Mouse (Mus musculus) stomach, embryonic 15.5 days (tissue): ENCODE data around the gene Dhx37. TPM values are rescaled to one million over a fixed set of nuclear protein-coding genes. Genes with fewer than 3 reads are reported as not detected.

ENCODE experiments used
- ATAC-seq: fragments of 200-750 bp; cut with Nextera tagmentation; 2 replicates; pipeline ENCODE4 v1.8.0; 2017; ENCODE audit warnings: low read depth, moderate number of reproducible peaks, moderate TSS enrichment; ENCODE audit not compliant: insufficient read depth, low FRiP score
- H3K27ac ChIP-seq: fragments of 300-500 bp; sonication (generic); 2 replicates; pipeline ENCODE4 v1.5.1; 2015; ENCODE audit warnings: mild to moderate bottlenecking, inconsistent platforms
- H3K27me3 ChIP-seq: fragments of 300-500 bp; sonication (generic); replicated peaks from 2 replicates; pipeline ENCODE4 v1.6.1; 2015; ENCODE audit warnings: inconsistent platforms
- H3K36me3 ChIP-seq: fragments of 300-500 bp; sonication (generic); 2 replicates; pipeline ENCODE4 v1.6.1; 2015; ENCODE audit warnings: inconsistent platforms
- H3K4me1 ChIP-seq: fragments of 300-500 bp; sonication (generic); 2 replicates; pipeline ENCODE4 v1.6.1; 2015; ENCODE audit warnings: inconsistent platforms
- H3K4me2 ChIP-seq: fragments of 300-500 bp; sonication (generic); 2 replicates; pipeline ENCODE4 v1.6.1; 2015; ENCODE audit warnings: mild to moderate bottlenecking, inconsistent platforms
- H3K4me3 ChIP-seq: fragments of 300-500 bp; sonication (generic); replicated peaks from 2 replicates; pipeline ENCODE4 v1.5.1; 2015; ENCODE audit warnings: inconsistent platforms
- H3K9ac ChIP-seq: fragments of 300-500 bp; sonication (generic); 2 replicates; pipeline ENCODE4 v1.6.1; 2015; ENCODE audit warnings: inconsistent platforms
- H3K9me3 ChIP-seq: fragments of 300-500 bp; sonication (generic); 2 replicates; pipeline ENCODE4 v1.6.1; 2016; ENCODE audit warnings: inconsistent platforms
- WGBS: fragments of 180-500 bp; shearing (Covaris S2); methylation state at CpG from one replicate; pipeline ENCODE4 v1.1.7; 2015; 5-methylcytosine and 5-hydroxymethylcytosine counted together
- polyA plus RNA-seq: library from polyadenylated mRNA; unstranded; fragments of >200 nt; fragmentation: Nextera tagmentation; extraction: Ambion mirVana; gene quantifications from 2 replicates; pipeline ENCODE4 v1.2.1, GENCODE M21; 2015

Gene Dhx37
- polyA plus RNA-seq, 1 experiment from 2014 or later, result 11.5 TPM

DNA sequence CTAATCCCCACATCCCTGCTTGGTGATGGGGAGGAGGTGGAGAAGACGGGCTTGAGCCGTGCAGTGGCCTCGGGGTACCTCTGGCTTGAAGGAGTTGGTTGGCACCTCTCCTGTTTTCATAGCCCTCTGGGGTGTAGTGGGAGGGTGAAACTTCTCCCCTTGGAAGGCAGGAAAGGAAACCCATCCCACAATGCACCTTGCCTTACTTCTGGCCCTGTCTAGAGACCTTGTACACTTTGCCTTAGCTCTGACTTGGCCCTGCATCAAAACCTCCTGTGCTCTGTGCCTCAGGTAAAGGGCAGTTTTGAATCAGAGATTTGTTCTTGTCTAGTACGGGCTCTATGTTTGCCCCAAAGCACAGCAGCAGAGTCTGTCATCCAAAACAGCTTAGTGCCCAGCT lies 36.8 kb upstream of the Dhx37 start:
- Histone ChIP-seq H3K27ac (no peak overlapping the region), H3K36me3 (no peaks in the 10 kb centered on the region), H3K4me2 (no peak overlapping the region), H3K9ac (no peak overlapping the region), H3K4me1 (no peaks in the 10 kb centered on the region), H3K27me3 (no peaks in the 10 kb centered on the region), H3K4me3 (no peak overlapping the region), H3K9me3 (no peaks in the 10 kb centered on the region)
- 82% methylated on average over 4 of the region's 4 CpGs for WGBS
- ATAC-seq, result no peak

DNA sequence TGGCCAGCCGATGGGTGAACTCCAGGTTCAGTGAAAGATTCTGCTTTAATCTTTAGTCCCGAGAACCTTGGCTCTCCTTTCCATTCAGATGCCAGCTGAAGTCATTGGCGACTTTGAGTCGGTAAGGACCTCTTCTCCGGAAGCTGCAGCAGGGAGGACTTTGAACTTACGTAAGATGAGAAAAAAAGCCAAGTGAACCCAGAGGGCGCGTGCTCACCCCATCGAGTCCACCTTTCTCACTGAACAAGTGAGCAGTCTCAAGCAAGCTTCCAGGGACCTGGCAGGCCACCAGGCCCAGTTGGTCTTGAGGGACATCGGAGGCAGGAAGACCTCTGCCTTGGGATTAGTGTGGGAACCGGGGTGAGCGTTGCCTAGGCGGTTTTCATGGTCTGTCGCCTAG lies 33.3 kb upstream of the Dhx37 start:
- no peak overlapping the region for H3K9ac ChIP-seq
- H3K27ac ChIP-seq, result no peak overlapping the region
- H3K9me3 ChIP-seq, result no peaks in the 10 kb centered on the region
- peaks cover 6% of the 10 kb centered on the region for H3K4me1 ChIP-seq
- no peak overlapping the region for H3K4me3 ChIP-seq
- H3K36me3 ChIP-seq, result no peaks in the 10 kb centered on the region
- ATAC-seq, result no peak
- no peak overlapping the region for H3K4me2 ChIP-seq
- 79% methylated on average over 14 of the region's 14 CpGs for WGBS
- no peaks in the 10 kb centered on the region for H3K27me3 ChIP-seq

DNA sequence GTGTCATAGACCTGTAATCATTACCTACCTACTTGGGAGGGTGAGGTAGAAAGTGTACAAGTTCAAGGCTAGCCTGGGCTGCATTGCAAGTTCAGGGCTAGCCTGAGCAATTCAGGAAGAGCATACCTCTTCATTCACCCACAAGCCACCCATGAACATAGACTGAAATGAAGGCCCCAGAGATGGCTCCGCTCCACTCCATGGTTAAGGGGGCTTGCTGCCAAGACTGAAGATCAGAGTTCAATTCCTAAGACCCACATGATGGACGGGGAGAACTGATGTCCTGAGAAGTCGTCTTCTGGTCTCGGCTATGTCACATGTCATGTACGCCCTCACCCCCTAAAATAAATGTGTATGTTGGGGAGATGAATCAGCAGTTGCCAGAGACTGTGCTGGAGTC lies 32.6 kb upstream of the Dhx37 start:
- Histone ChIP-seq H3K4me1 (peaks cover 6% of the 10 kb centered on the region), H3K9me3 (no peaks in the 10 kb centered on the region), H3K9ac (no peak overlapping the region), H3K27me3 (no peaks in the 10 kb centered on the region), H3K36me3 (no peaks in the 10 kb centered on the region), H3K4me3 (no peak overlapping the region), H3K4me2 (no peak overlapping the region), H3K27ac (no peak overlapping the region)
- ATAC-seq, result no peak
- WGBS, result 80% methylated on average over 5 of the region's 5 CpGs

GRCm38 (mm10) chr5:125465701-125466106 lies 31.8 kb upstream of the Dhx37 start:
- Histone ChIP-seq H3K36me3 (no peaks in the 10 kb centered on the region), H3K4me1 (peaks cover 6% of the 10 kb centered on the region), H3K9me3 (no peaks in the 10 kb centered on the region), H3K4me2 (peak overlapping the region; percentile 49), H3K27ac (peak overlapping the region; percentile 49; the same call in 1 of the 2 replicates), H3K4me3 (peak overlapping the region; percentile 38), H3K9ac (no peak overlapping the region), H3K27me3 (no peaks in the 10 kb centered on the region)
- peak; percentile 100 for ATAC-seq
- WGBS, result under 1% methylated on average over 25 of the region's 25 CpGs

DNA sequence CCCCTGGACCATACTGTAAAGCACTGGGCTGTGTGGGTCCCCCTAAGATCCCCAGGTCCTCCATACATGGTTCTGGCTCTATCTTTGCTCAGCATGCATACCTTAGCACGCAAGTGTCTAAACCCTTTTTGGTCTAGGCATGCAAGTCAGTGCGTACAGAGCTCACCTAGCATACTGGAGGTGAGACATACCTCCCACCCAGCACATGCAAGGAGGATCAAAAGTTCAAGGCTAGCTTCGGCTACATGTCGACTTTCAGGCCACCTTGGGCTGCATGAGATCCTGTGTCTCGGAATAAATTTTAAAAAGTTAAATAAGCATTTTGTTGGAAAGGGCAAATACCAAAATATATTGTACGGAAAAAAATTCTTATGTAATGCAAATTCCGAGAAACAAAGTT lies 31.3 kb upstream of the Dhx37 start:
- peak overlapping the region; percentile 49 for H3K4me2 ChIP-seq
- H3K27me3 ChIP-seq, result no peaks in the 10 kb centered on the region
- H3K4me3 ChIP-seq, result peak overlapping the region; percentile 38; the same call in 1 of the 2 replicates
- 32% methylated on average over 7 of the region's 7 CpGs for WGBS
- H3K27ac ChIP-seq, result peak overlapping the region; percentile 67
- H3K9ac ChIP-seq, result no peak overlapping the region
- no peaks in the 10 kb centered on the region for H3K36me3 ChIP-seq
- H3K9me3 ChIP-seq, result no peaks in the 10 kb centered on the region
- no peak for ATAC-seq
- peaks cover 6% of the 10 kb centered on the region for H3K4me1 ChIP-seq

GRCm38 (mm10) chr5:125461868-125462445 lies 28.0 kb upstream of the Dhx37 start:
- Histone ChIP-seq H3K9ac (no peak overlapping the region), H3K4me3 (no peak overlapping the region), H3K27me3 (no peaks in the 10 kb centered on the region), H3K9me3 (no peaks in the 10 kb centered on the region), H3K27ac (no peak overlapping the region), H3K4me1 (peaks cover 6% of the 10 kb centered on the region), H3K36me3 (no peaks in the 10 kb centered on the region), H3K4me2 (no peak overlapping the region)
- WGBS, result 51% methylated on average over 10 of the region's 10 CpGs
- ATAC-seq, result no peak

DNA sequence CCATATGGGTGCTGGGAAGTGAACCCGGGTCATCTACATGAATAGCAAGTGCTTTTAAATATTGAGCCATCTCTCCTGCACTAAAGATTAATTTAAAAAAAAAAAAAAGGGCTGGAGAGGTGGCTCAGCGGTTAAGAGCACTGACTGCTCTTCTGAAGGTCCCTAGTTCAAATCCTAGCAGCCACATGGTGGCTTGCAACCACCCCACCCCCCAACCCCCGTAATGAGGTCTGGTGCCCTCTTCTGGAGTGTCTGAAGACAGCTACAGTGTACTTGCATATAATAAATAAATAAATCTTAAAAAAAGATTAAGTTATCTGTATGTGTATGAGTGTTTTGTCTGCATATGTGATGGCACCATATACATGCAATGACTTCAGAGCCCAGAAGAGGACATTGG lies 26.7 kb upstream of the Dhx37 start:
- H3K4me1 ChIP-seq, result peaks cover 6% of the 10 kb centered on the region
- no peak overlapping the region for H3K4me3 ChIP-seq
- WGBS, result 82% methylated on average over 3 of the region's 3 CpGs
- no peak overlapping the region for H3K4me2 ChIP-seq
- H3K27me3 ChIP-seq, result no peaks in the 10 kb centered on the region
- H3K27ac ChIP-seq, result no peak overlapping the region
- no peak overlapping the region for H3K9ac ChIP-seq
- no peaks in the 10 kb centered on the region for H3K36me3 ChIP-seq
- no peaks in the 10 kb centered on the region for H3K9me3 ChIP-seq
- ATAC-seq, result no peak

DNA sequence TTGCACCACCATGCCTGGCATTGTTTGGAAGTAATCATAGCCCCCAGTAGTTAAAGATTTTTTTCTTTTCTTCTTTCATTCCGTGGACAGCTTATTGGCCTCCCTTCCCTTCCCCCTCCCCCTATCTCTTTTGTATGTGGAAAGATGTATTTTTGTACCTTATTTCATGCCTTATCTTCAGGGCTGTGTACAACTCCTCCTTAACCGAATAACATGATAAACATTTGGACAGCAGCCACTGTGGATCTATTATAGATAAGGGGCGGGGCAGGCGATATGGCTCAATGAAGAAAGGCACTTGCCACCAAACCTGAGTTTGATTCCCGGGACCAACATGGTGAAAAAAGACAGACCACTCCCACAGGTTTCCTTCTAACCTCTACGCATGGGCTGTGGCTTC lies 23.6 kb upstream of the Dhx37 start:
- no peaks in the 10 kb centered on the region for H3K4me1 ChIP-seq
- H3K4me2 ChIP-seq, result no peak overlapping the region
- H3K9ac ChIP-seq, result no peak overlapping the region
- H3K27ac ChIP-seq, result no peak overlapping the region
- H3K27me3 ChIP-seq, result no peaks in the 10 kb centered on the region
- WGBS, result 71% methylated on average over 6 of the region's 6 CpGs
- H3K4me3 ChIP-seq, result no peak overlapping the region
- ATAC-seq, result no peak
- no peaks in the 10 kb centered on the region for H3K9me3 ChIP-seq
- H3K36me3 ChIP-seq, result 0 out of 2 replicates have a peak, but pooled peaks cover 7% of the 10 kb centered on the region

- ATAC-seq, result no peak
- H3K27me3 ChIP-seq, result no peaks in the 10 kb centered on the region
- WGBS, result 88% methylated on average over 6 of the region's 6 CpGs
- H3K36me3 ChIP-seq, result 0 out of 2 replicates have a peak, but pooled peaks cover 9% of the 10 kb centered on the region
- no peaks in the 10 kb centered on the region for H3K9me3 ChIP-seq
- no peak overlapping the region for H3K9ac ChIP-seq
- H3K4me2 ChIP-seq, result no peak overlapping the region
- H3K27ac ChIP-seq, result no peak overlapping the region
- H3K4me3 ChIP-seq, result no peak overlapping the region
- H3K4me1 ChIP-seq, result no peaks in the 10 kb centered on the region
Observed at GRCm38 (mm10) chr5:125456100-125456499, 22.2 kb upstream of the Dhx37 start.

- H3K27ac ChIP-seq, result no peak overlapping the region
- WGBS, result 92% methylated on average over 9 of the region's 9 CpGs
- no peak overlapping the region for H3K9ac ChIP-seq
- no peak overlapping the region for H3K4me3 ChIP-seq
- no peak overlapping the region for H3K4me2 ChIP-seq
- no peaks in the 10 kb centered on the region for H3K4me1 ChIP-seq
- H3K36me3 ChIP-seq, result 0 out of 2 replicates have a peak, but pooled peaks cover 9% of the 10 kb centered on the region
- no peak for ATAC-seq
- H3K9me3 ChIP-seq, result no peaks in the 10 kb centered on the region
- no peaks in the 10 kb centered on the region for H3K27me3 ChIP-seq
Observed at GRCm38 (mm10) chr5:125452573-125452972, 18.7 kb upstream of the Dhx37 start.

GRCm38 (mm10) chr5:125449306-125449705 lies 15.4 kb upstream of the Dhx37 start:
- Histone ChIP-seq H3K27ac (no peak overlapping the region), H3K9ac (no peak overlapping the region), H3K27me3 (no peaks in the 10 kb centered on the region), H3K4me1 (no peaks in the 10 kb centered on the region), H3K4me3 (no peak overlapping the region), H3K4me2 (no peak overlapping the region), H3K36me3 (0 out of 2 replicates have a peak, but pooled peaks cover 9% of the 10 kb centered on the region), H3K9me3 (no peaks in the 10 kb centered on the region)
- 77% methylated on average over 5 of the region's 5 CpGs for WGBS
- ATAC-seq, result no peak

DNA sequence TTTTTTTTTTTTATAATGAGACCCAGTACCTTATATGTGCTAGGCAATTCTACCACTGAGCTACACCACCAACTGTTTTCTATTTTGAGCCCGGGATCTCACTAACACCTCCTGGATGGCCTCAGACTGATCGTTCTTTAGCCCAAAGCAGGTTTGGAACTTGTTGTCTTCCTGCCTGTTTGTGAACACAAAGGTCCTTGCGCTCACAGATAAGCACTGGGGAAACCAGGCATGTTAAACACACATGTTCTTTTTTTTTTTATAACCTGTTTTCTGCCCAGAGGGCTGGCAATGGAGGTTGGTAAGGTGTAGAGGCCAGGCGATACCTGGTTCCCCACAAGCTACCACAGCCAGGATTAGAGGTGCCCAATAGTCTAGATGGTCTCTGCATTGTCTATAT lies 14.7 kb upstream of the Dhx37 start:
- Histone ChIP-seq H3K4me3 (no peak overlapping the region), H3K27ac (no peak overlapping the region), H3K27me3 (no peaks in the 10 kb centered on the region), H3K4me1 (no peaks in the 10 kb centered on the region), H3K4me2 (no peak overlapping the region), H3K36me3 (0 out of 2 replicates have a peak, but pooled peaks cover 9% of the 10 kb centered on the region), H3K9ac (no peak overlapping the region), H3K9me3 (no peaks in the 10 kb centered on the region)
- 92% methylated on average over 4 of the region's 4 CpGs for WGBS
- ATAC-seq, result no peak

DNA sequence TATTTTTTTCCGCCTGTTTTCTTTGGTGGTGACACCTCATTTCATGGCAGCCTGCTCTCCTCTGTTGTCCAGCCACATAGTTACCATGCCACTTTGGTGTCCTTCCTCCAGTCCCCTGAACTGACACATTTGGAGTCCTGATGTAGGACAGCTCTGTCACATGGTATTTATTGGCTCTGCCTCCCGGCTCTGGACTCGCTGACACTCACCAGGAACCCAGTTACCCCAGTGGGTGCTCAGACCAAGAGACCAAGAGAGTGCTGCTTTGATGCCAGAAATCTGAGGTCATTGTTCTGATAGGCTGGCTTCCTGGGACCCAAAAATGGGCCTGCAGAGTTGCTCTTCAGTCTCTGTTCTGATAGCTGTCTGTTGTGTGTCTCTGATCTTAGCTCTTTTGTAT lies 14.1 kb upstream of the Dhx37 start:
- ATAC-seq, result no peak
- Histone ChIP-seq H3K27ac (no peak overlapping the region), H3K27me3 (no peaks in the 10 kb centered on the region), H3K9ac (no peak overlapping the region), H3K36me3 (0 out of 2 replicates have a peak, but pooled peaks cover 4% of the 10 kb centered on the region), H3K4me1 (no peaks in the 10 kb centered on the region), H3K9me3 (no peaks in the 10 kb centered on the region), H3K4me3 (no peak overlapping the region), H3K4me2 (no peak overlapping the region)
- 78% methylated on average over 3 of the region's 3 CpGs for WGBS
